Mouse (Mus musculus): Measurements from ENCODE around the gene Zfp963. TPM values are rescaled to one million over a fixed set of nuclear protein-coding genes. Genes with fewer than 3 reads are reported as not detected.

The Zfp963 gene
- polyA plus RNA-seq, 1 experiment: 6.3 TPM

DNA sequence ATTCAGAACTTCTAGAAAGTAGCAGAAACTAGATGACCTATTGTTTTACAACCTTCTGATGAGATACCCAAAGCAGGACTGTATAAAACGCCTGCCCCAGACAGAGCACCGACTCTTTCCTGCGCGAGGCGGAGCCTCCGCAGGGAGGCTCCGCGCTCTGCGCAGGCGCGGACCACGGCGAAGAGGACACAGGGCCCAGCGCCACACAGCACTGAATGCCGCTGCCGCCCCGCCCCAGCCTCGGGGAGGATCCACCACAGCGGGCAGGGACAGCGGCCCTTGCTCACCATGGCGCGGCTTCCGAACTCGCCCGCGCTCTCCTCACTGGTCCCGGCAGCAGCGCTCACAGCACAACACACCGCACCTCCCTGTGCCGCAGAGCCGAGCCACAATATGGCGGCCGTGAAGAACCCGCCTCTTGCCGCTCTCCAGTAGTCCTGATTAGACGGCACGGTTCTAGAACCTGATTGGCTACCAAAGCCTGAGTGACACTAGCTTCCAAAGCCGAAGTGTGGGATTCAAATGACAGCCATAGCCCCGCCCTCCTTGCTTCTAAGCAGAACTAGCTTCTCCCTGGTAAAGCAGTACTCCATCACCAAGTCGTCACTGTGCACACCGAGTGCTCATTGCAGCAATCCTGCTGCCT lies 24.9 kb upstream of the Zfp963 start, which contains the start of gene Gm20422:
Gene Gm20422 (minus strand): TSS at position 384 of the 646 bp plus-strand sequence.
- under 1% methylated on average over 41 of the region's 41 CpGs for WGBS
- Histone ChIP-seq H3K4me3 (replicated peaks; ENCODE audit: insufficient read depth, low read depth, low read length) (peak within 1 kb of the TSS; percentile 68), H3K4me1 (ENCODE audit: control insufficient read depth, insufficient read depth, low read length) (peaks cover 10% of the 10 kb centered on the region; the same call in 1 of the 2 replicates), H3K27ac (ENCODE audit: insufficient read depth, low read length) (peak within 1 kb of the TSS; percentile 96), H3K27me3 (ENCODE audit: control insufficient read depth, insufficient read depth, low read length) (no peaks in the 10 kb centered on the region)
- DNase-seq: peak; percentile 93 to 95
- no peak for TF ChIP-seq CTCF (IDR thresholded peaks at IDR 0.05; ENCODE audit: borderline replicate concordance, insufficient read depth, low read depth, low read length)
- peak; percentile 99 for TF ChIP-seq POLR2A (IDR thresholded peaks at IDR 0.05; ENCODE audit: borderline replicate concordance, insufficient read depth, low read length)

DNA sequence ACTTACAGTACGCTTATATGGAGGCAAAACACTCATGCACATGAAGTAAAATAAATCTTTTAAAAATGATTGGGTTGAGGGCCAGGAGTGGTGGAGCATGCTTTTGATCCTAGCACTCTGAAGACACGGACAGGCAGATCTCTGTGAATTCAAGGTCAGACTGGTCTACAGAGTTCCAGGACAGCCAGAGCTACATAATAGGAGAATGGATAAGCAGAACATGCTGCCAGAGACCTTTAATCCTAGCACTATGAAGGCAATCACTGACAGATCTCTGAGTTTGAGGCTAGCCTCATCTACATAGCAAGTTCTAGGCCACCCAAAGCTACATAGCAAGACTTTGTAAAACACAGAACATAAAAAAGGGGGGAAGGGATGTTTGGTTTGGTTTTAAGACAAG lies 22.3 kb upstream of the Zfp963 start:
- WGBS: 78% methylated on average over 2 of the region's 2 CpGs
- Histone ChIP-seq H3K4me1 (ENCODE audit: control insufficient read depth, insufficient read depth, low read length) (peaks cover 10% of the 10 kb centered on the region; the same call in 1 of the 2 replicates), H3K27me3 (ENCODE audit: control insufficient read depth, insufficient read depth, low read length) (no peaks in the 10 kb centered on the region), H3K27ac (ENCODE audit: insufficient read depth, low read length) (no peak overlapping the region), H3K4me3 (replicated peaks; ENCODE audit: insufficient read depth, low read depth, low read length) (no peak overlapping the region)
- no peak for DNase-seq
- TF ChIP-seq POLR2A (IDR thresholded peaks at IDR 0.05; ENCODE audit: borderline replicate concordance, insufficient read depth, low read length) (no peak), CTCF (IDR thresholded peaks at IDR 0.05; ENCODE audit: borderline replicate concordance, insufficient read depth, low read depth, low read length) (no peak)

DNA sequence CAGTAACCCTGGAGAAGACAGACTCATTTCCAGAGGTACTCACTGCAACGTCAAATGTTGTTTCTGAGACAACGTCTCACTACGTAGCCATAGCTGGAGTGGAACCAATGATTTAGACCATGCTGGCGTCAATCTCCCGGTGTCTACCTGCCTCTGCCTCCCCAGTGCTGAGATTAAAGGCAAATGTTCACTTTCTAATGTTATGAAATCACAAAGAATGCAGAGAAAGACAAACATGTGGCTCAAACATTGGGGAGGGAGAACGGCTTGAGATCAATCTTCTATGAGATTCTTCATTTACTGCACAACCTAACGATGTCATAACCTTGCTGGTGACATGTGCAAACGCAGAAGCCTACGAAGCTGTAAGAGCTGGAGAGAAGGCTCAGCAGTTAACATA lies 21.5 kb upstream of the Zfp963 start:
- TF ChIP-seq CTCF (IDR thresholded peaks at IDR 0.05; ENCODE audit: borderline replicate concordance, insufficient read depth, low read depth, low read length) (no peak), POLR2A (IDR thresholded peaks at IDR 0.05; ENCODE audit: borderline replicate concordance, insufficient read depth, low read length) (no peak)
- H3K27me3 ChIP-seq (ENCODE audit: control insufficient read depth, insufficient read depth, low read length): no peaks in the 10 kb centered on the region
- DNase-seq: no peak
- H3K27ac ChIP-seq (ENCODE audit: insufficient read depth, low read length): no peak overlapping the region
- H3K4me1 ChIP-seq (ENCODE audit: control insufficient read depth, insufficient read depth, low read length): peaks cover 10% of the 10 kb centered on the region; the same call in 1 of the 2 replicates
- no peak overlapping the region for H3K4me3 ChIP-seq (replicated peaks; ENCODE audit: insufficient read depth, low read depth, low read length)
- 67% methylated on average over 9 of the region's 9 CpGs for WGBS

DNA sequence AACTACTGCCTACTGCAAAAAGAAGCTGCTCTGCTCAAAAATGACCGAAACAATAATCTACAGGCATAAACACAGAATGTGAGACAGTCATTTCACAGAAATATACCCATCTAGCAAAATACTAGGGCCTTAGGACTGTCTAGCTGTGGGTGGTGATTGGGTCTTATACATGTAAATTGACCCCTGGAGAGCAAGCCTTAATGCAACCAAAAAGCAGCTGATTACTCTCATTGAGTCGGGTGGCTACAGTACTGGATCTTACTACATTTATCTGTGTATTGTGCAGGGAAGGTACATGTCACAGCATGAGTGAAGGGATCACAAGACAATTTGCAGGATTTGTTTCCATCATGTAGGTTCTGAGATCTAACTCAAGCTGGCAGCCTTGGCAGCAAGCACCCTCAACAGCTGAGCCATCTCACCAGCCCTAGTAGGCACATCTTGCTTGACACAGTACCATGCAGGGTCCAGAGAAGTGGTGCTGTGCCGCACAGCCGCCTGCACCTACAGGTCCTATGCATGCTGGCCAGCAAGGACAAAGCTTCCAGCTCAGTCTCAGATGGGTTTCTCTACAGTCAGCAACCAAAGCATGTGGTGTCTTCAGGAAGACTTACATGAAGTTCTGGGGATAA lies 12.2 kb upstream of the Zfp963 start:
- Histone ChIP-seq H3K4me1 (ENCODE audit: control insufficient read depth, insufficient read depth, low read length) (0 out of 2 replicates have a peak, but pooled peaks cover 3% of the 10 kb centered on the region), H3K4me3 (replicated peaks; ENCODE audit: insufficient read depth, low read depth, low read length) (no peak overlapping the region), H3K27ac (ENCODE audit: insufficient read depth, low read length) (no peak overlapping the region), H3K27me3 (ENCODE audit: control insufficient read depth, insufficient read depth, low read length) (no peaks in the 10 kb centered on the region)
- no peak for TF ChIP-seq CTCF (IDR thresholded peaks at IDR 0.05; ENCODE audit: borderline replicate concordance, insufficient read depth, low read depth, low read length)
- no peak for TF ChIP-seq POLR2A (IDR thresholded peaks at IDR 0.05; ENCODE audit: borderline replicate concordance, insufficient read depth, low read length)
- no peak for DNase-seq
- 43% methylated on average over 4 of the region's 4 CpGs for WGBS

GRCm38 (mm10) chr8:69758316-69758715 lies 8.5 kb upstream of the Zfp963 start:
- Histone ChIP-seq H3K4me1 (ENCODE audit: control insufficient read depth, insufficient read depth, low read length) (0 out of 2 replicates have a peak, but pooled peaks cover 3% of the 10 kb centered on the region), H3K27me3 (ENCODE audit: control insufficient read depth, insufficient read depth, low read length) (no peaks in the 10 kb centered on the region), H3K27ac (ENCODE audit: insufficient read depth, low read length) (no peak overlapping the region), H3K4me3 (replicated peaks; ENCODE audit: insufficient read depth, low read depth, low read length) (no peak overlapping the region)
- WGBS: 96% methylated on average over 5 of the region's 5 CpGs
- no peak for DNase-seq
- TF ChIP-seq POLR2A (IDR thresholded peaks at IDR 0.05; ENCODE audit: borderline replicate concordance, insufficient read depth, low read length) (no peak), CTCF (IDR thresholded peaks at IDR 0.05; ENCODE audit: borderline replicate concordance, insufficient read depth, low read depth, low read length) (no peak)

DNA sequence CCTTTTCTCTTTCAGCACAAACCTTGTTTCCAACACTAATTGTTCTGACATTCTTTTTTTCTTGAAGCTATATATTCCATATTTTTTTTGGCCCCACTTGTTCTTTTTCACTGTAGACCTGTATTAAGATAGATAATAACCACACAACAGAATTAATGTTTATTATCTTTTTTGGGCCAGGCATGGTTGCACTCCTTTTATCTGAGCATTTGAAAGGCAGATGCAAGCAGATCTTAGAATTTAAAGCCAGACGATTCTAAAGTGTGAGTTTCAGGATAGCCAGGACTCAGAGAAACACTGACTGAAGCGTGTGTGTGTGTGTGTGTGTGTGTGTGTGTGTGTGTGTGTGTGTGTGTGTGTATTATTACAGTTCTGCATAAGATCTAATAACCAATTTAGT lies 2.7 kb upstream of the Zfp963 start:
- H3K27ac ChIP-seq (ENCODE audit: insufficient read depth, low read length): no peak overlapping the region

GRCm38 (mm10) chr8:69741231-69741630 lies 8.5 kb downstream of the Zfp963 start:
- Histone ChIP-seq H3K27ac (ENCODE audit: insufficient read depth, low read length) (no peak overlapping the region), H3K4me1 (ENCODE audit: control insufficient read depth, insufficient read depth, low read length) (no peaks in the 10 kb centered on the region), H3K4me3 (replicated peaks; ENCODE audit: insufficient read depth, low read depth, low read length) (no peak overlapping the region), H3K27me3 (ENCODE audit: control insufficient read depth, insufficient read depth, low read length) (no peaks in the 10 kb centered on the region)
- DNase-seq: no peak
- 73% methylated on average over 2 of the region's 2 CpGs for WGBS
- TF ChIP-seq POLR2A (IDR thresholded peaks at IDR 0.05; ENCODE audit: borderline replicate concordance, insufficient read depth, low read length): no peak
- no peak for TF ChIP-seq CTCF (IDR thresholded peaks at IDR 0.05; ENCODE audit: borderline replicate concordance, insufficient read depth, low read depth, low read length)

More for the DNA sequence above, 2.7 kb upstream of the Zfp963 start:
- TF ChIP-seq CTCF (IDR thresholded peaks at IDR 0.05; ENCODE audit: borderline replicate concordance, insufficient read depth, low read depth, low read length): no peak
- no peak for TF ChIP-seq POLR2A (IDR thresholded peaks at IDR 0.05; ENCODE audit: borderline replicate concordance, insufficient read depth, low read length)
- Histone ChIP-seq H3K4me3 (replicated peaks; ENCODE audit: insufficient read depth, low read depth, low read length) (no peak overlapping the region), H3K27me3 (ENCODE audit: control insufficient read depth, insufficient read depth, low read length) (no peaks in the 10 kb centered on the region), H3K4me1 (ENCODE audit: control insufficient read depth, insufficient read depth, low read length) (no peaks in the 10 kb centered on the region)
- DNase-seq: no peak
- WGBS: 96% methylated on average over 2 of the region's 2 CpGs

DNA sequence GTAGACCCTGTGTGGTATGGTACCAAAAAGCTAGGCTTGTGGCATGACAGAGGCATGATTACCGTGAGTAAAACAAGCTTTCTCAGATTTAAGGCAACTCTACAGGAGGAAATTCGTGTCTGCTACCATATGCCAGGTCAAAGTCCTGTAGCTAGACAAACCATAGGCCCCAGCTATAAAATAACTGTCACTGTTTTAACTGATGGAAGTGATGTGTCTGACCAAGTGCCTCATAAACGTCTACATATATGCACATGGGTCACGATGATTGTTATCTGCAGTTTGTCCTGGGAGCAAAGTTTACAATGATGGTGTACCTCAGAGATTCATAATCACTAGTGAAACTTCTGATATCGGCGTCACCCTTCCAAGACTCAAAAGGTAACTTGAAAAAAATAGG lies 9.0 kb downstream of the Zfp963 start:
- WGBS: 89% methylated on average over 6 of the region's 6 CpGs
- Histone ChIP-seq H3K27ac (ENCODE audit: insufficient read depth, low read length) (no peak overlapping the region), H3K4me3 (replicated peaks; ENCODE audit: insufficient read depth, low read depth, low read length) (no peak overlapping the region), H3K27me3 (ENCODE audit: control insufficient read depth, insufficient read depth, low read length) (no peaks in the 10 kb centered on the region), H3K4me1 (ENCODE audit: control insufficient read depth, insufficient read depth, low read length) (no peaks in the 10 kb centered on the region)
- TF ChIP-seq POLR2A (IDR thresholded peaks at IDR 0.05; ENCODE audit: borderline replicate concordance, insufficient read depth, low read length) (no peak), CTCF (IDR thresholded peaks at IDR 0.05; ENCODE audit: borderline replicate concordance, insufficient read depth, low read depth, low read length) (no peak)
- DNase-seq: no peak
